Mouse (Mus musculus) spleen, adult 2 months (tissue): ENCODE measurements at regions not wholly inside any gene's neighbourhood (a gene's known extent, or its start where the extent isn't known, plus 50 kb on each side); places are given as distances from the start of the nearest gene placed in this dataset.

Experiments
- CTCF ChIP-seq: fragments of 200-500 bp; IDR thresholded peaks from 2 replicates; pipeline ENCODE4 v1.5.1; 2011; ENCODE audit warnings: mild to moderate bottlenecking, inconsistent platforms; ENCODE audit not compliant: insufficient read depth, insufficient read length, insufficient replicate concordance; ENCODE audit errors: extremely low read depth
- POLR2A ChIP-seq: fragments of 200-500 bp; IDR thresholded peaks from 2 replicates; pipeline ENCODE4 v1.6.1; 2011; ENCODE audit warnings: low read depth, low read length, inconsistent platforms

GRCm38 (mm10) chr3:130863376-130863775 is 133.2 kb upstream of the Rpl34 start:
- no peak for TF ChIP-seq CTCF
- TF ChIP-seq POLR2A = no peak
